Mouse (Mus musculus) CH12.LX (cell line): ENCODE data around the gene Rtn4ip1. TPM values are rescaled to one million over a fixed set of nuclear protein-coding genes. Genes with fewer than 3 reads are reported as not detected.

Source experiments
- DNase-seq: peaks from one replicate; pipeline ENCODE4 v3.0.0-alpha.2; 2013; ENCODE audit errors: extremely low read depth
- H3K27ac ChIP-seq: 2 replicates; pipeline ENCODE4 v1.5.1; 2012; ENCODE audit warnings: low read depth, mild to moderate bottlenecking, control low read depth, moderate library complexity; ENCODE audit not compliant: insufficient read depth
- H3K27me3 ChIP-seq: replicated peaks from 2 replicates; pipeline ENCODE3; 2012; ENCODE audit warnings: inconsistent platforms
- H3K36me3 ChIP-seq, 2 experiments: replicated peaks in 1 of 2; 2 replicates each; pipeline versions ENCODE3 to v1.6.1; 2012; ENCODE audit warnings: inconsistent platforms in 1 of 2, low read length in 1 of 2, mild to moderate bottlenecking in 1 of 2, mixed read lengths in 1 of 2, moderate library complexity in 1 of 2; ENCODE audit not compliant: control insufficient read depth in 1 of 2, insufficient read depth in 1 of 2
- H3K4me1 ChIP-seq, 2 experiments: 2 replicates each; pipeline ENCODE4 v1.6.1; 2012; ENCODE audit warnings: inconsistent platforms in 1 of 2, moderate library complexity in 1 of 2; ENCODE audit not compliant: insufficient read depth in 2 of 2, control insufficient read depth in 1 of 2
- H3K4me2 ChIP-seq: 2 replicates; pipeline ENCODE4 v1.6.1; 2012; ENCODE audit warnings: low read depth, mild to moderate bottlenecking, control low read depth; ENCODE audit not compliant: poor library complexity, insufficient read depth, severe bottlenecking
- H3K4me3 ChIP-seq, 3 experiments: fragments of 150-350 bp in 1 of 3; sonication (generic) in 1 of 3; replicated peaks in 1 of 3; 2 replicates each; pipeline versions ENCODE3 to v1.5.1; 2011 to 2012; ENCODE audit warnings: low read depth in 2 of 3, low read length in 2 of 3, mild to moderate bottlenecking in 2 of 3, moderate library complexity in 2 of 3, control low read depth in 1 of 3, improper control_type of control experiment in 1 of 3, inconsistent platforms in 1 of 3, mixed read lengths in 1 of 3; ENCODE audit not compliant: poor library complexity in 1 of 3
- H3K79me2 ChIP-seq: replicated peaks from 2 replicates; pipeline ENCODE4 v1.6.1; 2012; ENCODE audit warnings: mild to moderate bottlenecking, moderate library complexity; ENCODE audit not compliant: control insufficient read depth, poor library complexity, insufficient read depth, severe bottlenecking; ENCODE audit errors: extremely low read depth
- H3K9ac ChIP-seq: 2 replicates; pipeline ENCODE4 v1.6.1; 2012; ENCODE audit warnings: low read depth, mild to moderate bottlenecking, control low read depth, moderate library complexity; ENCODE audit not compliant: insufficient read depth
- H3K9me3 ChIP-seq: replicated peaks from 2 replicates; pipeline ENCODE3; 2012; ENCODE audit warnings: low read length, inconsistent platforms, mixed read lengths
- CHD1 ChIP-seq: IDR thresholded peaks from 2 replicates; pipeline ENCODE4 v1.6.1; 2012; ENCODE audit warnings: low read depth, low read length, improper control_type of control experiment, inconsistent platforms
- CHD2 ChIP-seq: IDR thresholded peaks from 2 replicates; pipeline ENCODE4 v1.6.1; 2011; ENCODE audit warnings: low read length, improper control_type of control experiment
- E2F4 ChIP-seq: IDR thresholded peaks from 2 replicates; pipeline ENCODE4 v1.6.1; 2011; ENCODE audit warnings: low read depth, low read length, improper control_type of control experiment; ENCODE audit not compliant: insufficient replicate concordance
- ELF1 ChIP-seq: IDR thresholded peaks from 2 replicates; pipeline ENCODE4 v1.6.1; 2014; ENCODE audit warnings: low read depth, mild to moderate bottlenecking, inconsistent platforms, low read length, improper control_type of control experiment
- GABPA ChIP-seq: IDR thresholded peaks from 2 replicates; pipeline ENCODE4 v1.6.1; 2012; ENCODE audit warnings: low read depth, low read length, improper control_type of control experiment, inconsistent platforms; ENCODE audit not compliant: insufficient replicate concordance
- HCFC1 ChIP-seq: IDR thresholded peaks from 2 replicates; pipeline ENCODE4 v1.6.1; 2012; ENCODE audit warnings: low read depth, mild to moderate bottlenecking, inconsistent platforms, low read length, improper control_type of control experiment
- IRF4 ChIP-seq: IDR thresholded peaks from 2 replicates; pipeline ENCODE4 v1.6.1; 2014; ENCODE audit warnings: low read depth, mild to moderate bottlenecking, inconsistent platforms, low read length, improper control_type of control experiment
- JUN ChIP-seq: IDR thresholded peaks from 2 replicates; pipeline ENCODE4 v1.6.1; 2011; ENCODE audit warnings: low read depth, mild to moderate bottlenecking, low read length, improper control_type of control experiment, moderate library complexity; ENCODE audit not compliant: insufficient read depth
- KAT2A ChIP-seq: IDR thresholded peaks from 2 replicates; pipeline ENCODE4 v1.6.1; 2012; ENCODE audit warnings: low read length, improper control_type of control experiment, inconsistent platforms; ENCODE audit not compliant: insufficient replicate concordance
- MAX ChIP-seq: IDR thresholded peaks from 2 replicates; pipeline ENCODE4 v1.6.1; 2011; ENCODE audit warnings: low read length, improper control_type of control experiment
- MEF2A ChIP-seq: IDR thresholded peaks from 2 replicates; pipeline ENCODE4 v1.6.1; 2014; ENCODE audit warnings: low read depth, mild to moderate bottlenecking, inconsistent platforms, low read length, improper control_type of control experiment, borderline replicate concordance
- MXI1 ChIP-seq: IDR thresholded peaks from 2 replicates; pipeline ENCODE4 v1.6.1; 2011; ENCODE audit warnings: mild to moderate bottlenecking, low read depth, low read length, improper control_type of control experiment
- MYC ChIP-seq: IDR thresholded peaks from 2 replicates; pipeline ENCODE4 v1.6.1; 2011; ENCODE audit warnings: low read depth, mild to moderate bottlenecking, improper control_type of control experiment, low read length
- NELFE ChIP-seq: IDR thresholded peaks from 2 replicates; pipeline ENCODE4 v1.6.1; 2011; ENCODE audit warnings: low read depth, low read length, improper control_type of control experiment
- NRF1 ChIP-seq: IDR thresholded peaks from 2 replicates; pipeline ENCODE4 v1.6.1; 2014; ENCODE audit warnings: low read depth, mild to moderate bottlenecking, inconsistent platforms, low read length, improper control_type of control experiment, moderate library complexity
- POLR2A ChIP-seq: IDR thresholded peaks from 2 replicates; pipeline ENCODE4 v1.6.1; 2011; ENCODE audit warnings: low read depth, mild to moderate bottlenecking, improper control_type of control experiment, low read length
- SIN3A ChIP-seq: IDR thresholded peaks from 2 replicates; pipeline ENCODE4 v1.6.1; 2012; ENCODE audit warnings: low read length, improper control_type of control experiment, inconsistent platforms
- SMC3 ChIP-seq: IDR thresholded peaks from 2 replicates; pipeline ENCODE4 v1.6.1; 2011; ENCODE audit warnings: low read depth, low read length, improper control_type of control experiment
- TBP ChIP-seq: conservative IDR thresholded peaks from 2 replicates; pipeline ENCODE4 v1.6.1; 2011; ENCODE audit warnings: low read depth, low read length, improper control_type of control experiment
- TCF12 ChIP-seq: IDR thresholded peaks from 2 replicates; pipeline ENCODE4 v1.6.1; 2014; ENCODE audit warnings: low read depth, mild to moderate bottlenecking, inconsistent platforms, low read length, improper control_type of control experiment
- UBTF ChIP-seq: IDR thresholded peaks from 2 replicates; pipeline ENCODE4 v1.6.1; 2012; ENCODE audit warnings: low read depth, mild to moderate bottlenecking, inconsistent platforms, low read length, improper control_type of control experiment, moderate library complexity
- USF1 ChIP-seq: IDR thresholded peaks from 2 replicates; pipeline ENCODE4 v1.6.1; 2014; ENCODE audit warnings: low read depth, mild to moderate bottlenecking, inconsistent platforms, low read length, improper control_type of control experiment
- USF2 ChIP-seq: conservative IDR thresholded peaks from 2 replicates; pipeline ENCODE4 v1.6.1; 2011; ENCODE audit warnings: low read depth, low read length, improper control_type of control experiment
- ZMIZ1 ChIP-seq: IDR thresholded peaks from 2 replicates; pipeline ENCODE4 v1.6.1; 2012; ENCODE audit warnings: low read depth, mild to moderate bottlenecking, inconsistent platforms, low read length, improper control_type of control experiment
- ZNF384 ChIP-seq: IDR thresholded peaks from 2 replicates; pipeline ENCODE4 v1.6.1; 2012; ENCODE audit warnings: low read depth, low read length, improper control_type of control experiment, inconsistent platforms
- dilution Hi-C: fragments of 300-500 bp; cut with MboI; formaldehyde crosslinking; loops from 2 replicates; pipeline ENCODE4 v1.14.3; 2020; ENCODE audit warnings: low sequenced_read_pairs; ENCODE audit not compliant: extremely low pct_unique_long_range_greater_than_20kb, extremely low pct_ligation_motif_present
- in situ Hi-C: fragments of 300-500 bp; cut with MboI; formaldehyde crosslinking; loops from 3 replicates; pipeline ENCODE4 v1.14.3; 2019; ENCODE audit warnings: low sequenced_read_pairs, low pct_ligation_motif_present, low pct_unique_long_range_greater_than_20kb, mixed read lengths
- polyA plus RNA-seq: library from polyadenylated mRNA; unstranded; fragments of >175 nt; gene quantifications from 2 replicates; pipeline ENCODE4 v1.2.1, GENCODE M21; 2012; ENCODE audit warnings: low read depth; ENCODE audit not compliant: insufficient read length
- total RNA-seq, 2 experiments: library from RNA; depleted of rRNA; stranded (reverse); fragments of 300-350 nt in 1 of 2; fragments of >200 nt in 1 of 2; gene quantifications; 2 replicates each; pipeline ENCODE4 v1.2.3; 2012 to 2014

The Rtn4ip1 gene
- total RNA-seq (2012; rRNA removed) (24.7 and 30.2 TPM in 2 replicates), total RNA-seq (2014; rRNA removed) (11.5 and 12.0 TPM in 2 replicates), polyA plus RNA-seq (63.6 and 68.3 TPM in 2 replicates)

DNA sequence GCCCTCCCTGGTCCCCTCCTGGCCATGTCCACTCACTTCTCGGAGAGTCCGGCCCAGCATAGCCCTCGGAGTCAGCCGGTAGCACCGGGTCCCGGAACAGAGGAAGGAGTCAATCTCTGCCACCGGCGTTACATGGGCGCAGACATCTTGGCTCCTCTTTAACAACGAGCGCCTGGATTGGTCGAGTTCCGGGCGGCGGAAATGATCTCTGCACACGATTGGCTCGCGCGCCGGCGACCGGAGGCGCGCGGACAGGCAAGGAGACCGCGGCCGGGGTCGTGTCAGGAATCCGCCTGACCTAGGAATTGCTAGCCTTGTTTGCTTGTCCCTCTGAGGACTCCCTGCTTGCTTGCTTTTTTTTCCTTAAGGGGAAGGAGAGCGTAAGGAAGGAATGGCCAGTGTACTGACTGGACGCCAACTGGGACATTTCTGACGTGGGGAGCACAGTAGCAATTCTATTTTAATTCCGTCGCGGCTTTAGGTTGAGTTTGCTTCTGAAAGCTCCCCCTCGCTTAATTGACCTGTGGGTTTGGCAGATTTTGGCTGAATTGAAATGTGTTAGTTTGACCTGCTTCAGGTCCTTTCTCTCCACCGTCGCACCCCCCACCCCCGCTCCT is at the start of gene Rtn4ip1, which contains the start of gene Qrsl1:
Gene Rtn4ip1, plus strand, starts transcription at position 230 of the 617 bp plus-strand sequence.
Gene Qrsl1, minus strand, starts transcription at position 168 of the 617 bp plus-strand sequence.
- peaks cover 15 to 53% of the 10 kb centered on the region in 2 experiments for H3K4me1 ChIP-seq

GRCm38 (mm10) chr10:43851898-43852297 is 49.7 kb upstream of the Rtn4ip1 start:
- peaks cover 7 to 25% of the 10 kb centered on the region in 2 experiments; a peak in 3 of 4 replicates for H3K4me1 ChIP-seq
- H3K9ac ChIP-seq = no peak overlapping the region
- H3K36me3 ChIP-seq = no peaks in the 10 kb centered on the region
- dilution Hi-C loops = no loop called here
- in situ Hi-C loops = no loop called here
- no peak overlapping the region for H3K4me2 ChIP-seq
- TF ChIP-seq USF1 = no peak
- peak; percentile 73 for TF ChIP-seq ZNF384
- no peak overlapping the region for H3K27ac ChIP-seq
- H3K27me3 ChIP-seq = no peaks in the 10 kb centered on the region
- no peak for DNase-seq
- peaks cover 3% of the 10 kb centered on the region for H3K9me3 ChIP-seq
- H3K79me2 ChIP-seq = no peaks in the 10 kb centered on the region
- no peak overlapping the region for H3K4me3 ChIP-seq

More for the DNA sequence above, at the start of gene Rtn4ip1, which contains the start of gene Qrsl1:
- H3K9ac ChIP-seq = peak within 1 kb of the TSS; percentile 95
- H3K79me2 ChIP-seq = peaks cover 62% of the 10 kb centered on the region
- no peaks in the 10 kb centered on the region for H3K9me3 ChIP-seq
- peaks cover 0 to 18% of the 10 kb centered on the region in 2 experiments for H3K36me3 ChIP-seq
- no peaks in the 10 kb centered on the region for H3K27me3 ChIP-seq
- in situ Hi-C loops (no loop called here), dilution Hi-C loops (no loop called here)
- H3K27ac ChIP-seq = peak within 1 kb of the TSS; percentile 93
- H3K4me2 ChIP-seq = peak within 1 kb of the TSS; percentile 60
- peak within 1 kb of the TSS; percentile 77 to 81 (median 79) for H3K4me3 ChIP-seq
- TF ChIP-seq MYC (peak; percentile 82), CHD1 (no peak), MAX (peak; percentile 24; the same call in 1 of the 2 replicates), KAT2A (peak; percentile 83; the same call in 1 of the 2 replicates), CHD2 (peak; percentile 87), HCFC1 (peak; percentile 90), IRF4 (no peak), MXI1 (peak; percentile 90), NRF1 (peak; percentile 56), SIN3A (peak; percentile 36; the same call in 1 of the 2 replicates), USF2 (no peak), NELFE (peak; percentile 31; the same call in 1 of the 2 replicates), E2F4 (peak; percentile 36; the same call in 1 of the 2 replicates), POLR2A (peak; percentile 64), MEF2A (0 out of 2 replicates have a peak, but pooled peaks have one; percentile 2), UBTF (peak; percentile 54; the same call in 1 of the 2 replicates), SMC3 (no peak), GABPA (no peak; the same call in 1 of the 2 replicates), TBP (peak; percentile 77; the same call in 1 of the 2 replicates), ZMIZ1 (no peak), ELF1 (peak; percentile 79), TCF12 (peak; percentile 33), JUN (no peak)
- DNase-seq = peak; percentile 91
